Mouse (Mus musculus) cerebellum, postnatal 14 days (tissue): ENCODE data around the gene 4930469K13Rik.
A peak's percentile ranks its signal among the peaks of the same experiment; 100 is the strongest.

Source experiments
- DNase-seq, 2 experiments: peaks; one replicate each; pipeline ENCODE4 v3.0.0; 2021; ENCODE audit warnings: mixed read lengths in 2 of 2

The 4930469K13Rik gene

DNA sequence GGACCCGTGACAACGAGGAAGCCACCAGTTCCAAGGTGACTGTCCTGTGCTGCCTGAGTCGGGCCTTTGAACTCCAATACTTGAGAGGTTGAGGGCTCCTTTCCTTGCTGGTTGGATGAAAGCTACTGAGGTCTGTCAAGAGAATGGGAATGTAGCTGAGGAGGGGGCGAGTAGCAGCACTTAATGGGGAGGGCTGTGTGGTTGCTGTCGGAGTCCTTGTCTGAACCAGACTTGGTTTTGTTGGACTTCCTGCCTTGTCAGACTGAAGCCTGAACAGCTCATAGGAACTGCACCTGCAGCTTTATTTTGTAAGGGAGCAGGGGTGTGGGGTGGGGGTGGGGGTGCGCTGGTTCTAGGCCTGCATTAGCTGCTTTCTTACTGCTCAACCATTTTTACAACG lies 19.8 kb downstream of the 4930469K13Rik start:
- DNase-seq, result no peak

DNA sequence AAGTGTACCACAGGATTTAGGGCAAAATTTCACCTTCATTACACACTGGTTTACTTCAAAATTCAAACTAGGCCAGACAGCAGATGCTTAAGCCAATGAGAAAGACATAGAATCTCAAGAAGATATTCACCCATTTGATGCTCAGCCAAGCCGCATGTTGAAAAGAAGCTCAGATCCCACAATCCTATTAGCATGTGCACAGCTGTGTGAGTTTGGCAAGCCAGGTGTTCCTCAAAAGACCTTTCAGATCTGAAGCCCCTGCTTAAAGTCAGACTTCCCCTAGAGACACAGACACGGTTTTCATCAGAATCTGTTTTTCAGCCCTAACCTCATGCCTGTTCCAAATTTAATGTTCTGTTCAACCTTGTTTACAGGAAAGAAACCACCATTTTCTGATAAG lies 20.5 kb downstream of the 4930469K13Rik start:
- no peak for DNase-seq

DNA sequence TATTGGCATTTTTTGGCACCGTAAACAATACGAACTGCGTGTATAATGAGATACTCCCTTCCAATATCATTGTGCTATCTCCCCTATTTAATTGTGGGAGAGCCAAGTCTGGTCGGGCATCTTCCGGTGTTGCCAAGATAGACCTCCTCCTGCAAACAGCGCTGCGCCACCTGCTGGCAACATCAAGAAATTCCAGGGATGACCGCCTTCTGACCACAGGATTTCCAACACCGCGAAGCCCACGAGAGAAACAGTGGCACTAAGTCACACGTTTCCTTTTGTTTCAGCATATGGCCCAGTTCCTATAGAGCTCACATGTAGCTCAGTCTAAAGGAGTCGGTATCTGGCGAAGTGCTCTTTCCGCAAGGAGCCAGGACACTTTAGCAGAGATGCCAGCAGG lies 24.6 kb downstream of the 4930469K13Rik start:
- DNase-seq, result peak; percentile 80 to 84

DNA sequence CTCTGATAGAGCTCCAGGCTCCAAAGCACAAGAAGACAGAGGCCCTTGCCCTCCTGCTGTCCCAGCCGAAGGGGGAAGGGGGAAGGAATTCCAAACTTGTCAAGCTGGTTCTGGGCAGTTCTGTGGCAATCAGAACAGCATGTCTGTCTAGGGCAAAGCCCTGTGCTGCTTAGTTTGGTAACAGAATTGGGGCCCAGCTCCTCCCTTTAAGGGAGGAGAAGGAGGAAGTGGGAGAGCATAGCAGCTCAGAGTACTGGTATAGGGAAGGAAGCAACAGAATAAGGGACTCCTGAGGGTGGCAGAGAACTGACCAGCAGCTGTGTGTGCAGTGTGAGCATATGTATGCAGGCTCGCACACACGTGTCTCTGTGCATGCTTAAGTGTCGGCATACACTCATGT lies 26.0 kb downstream of the 4930469K13Rik start:
- no peak for DNase-seq

DNA sequence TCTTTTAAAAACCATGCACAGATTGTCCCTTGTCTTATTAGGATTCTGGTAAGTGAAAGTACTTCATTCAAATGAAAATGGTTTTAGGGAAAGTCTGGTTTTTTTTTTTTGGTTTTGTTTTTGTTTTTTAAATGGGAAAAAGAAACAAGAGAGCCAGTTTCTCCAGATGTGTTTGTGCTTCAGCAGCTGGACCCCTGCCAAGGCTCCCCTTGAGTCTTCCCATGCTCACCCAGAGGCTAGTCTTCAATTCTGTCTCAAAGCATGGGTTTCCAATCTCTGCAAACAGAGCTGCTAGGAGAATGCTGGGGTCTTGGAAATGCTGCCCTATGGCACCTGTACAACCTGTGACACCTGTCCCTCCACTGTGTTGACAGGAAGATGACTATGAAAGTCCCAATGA lies 27.8 kb downstream of the 4930469K13Rik start:
- no peak for DNase-seq

DNA sequence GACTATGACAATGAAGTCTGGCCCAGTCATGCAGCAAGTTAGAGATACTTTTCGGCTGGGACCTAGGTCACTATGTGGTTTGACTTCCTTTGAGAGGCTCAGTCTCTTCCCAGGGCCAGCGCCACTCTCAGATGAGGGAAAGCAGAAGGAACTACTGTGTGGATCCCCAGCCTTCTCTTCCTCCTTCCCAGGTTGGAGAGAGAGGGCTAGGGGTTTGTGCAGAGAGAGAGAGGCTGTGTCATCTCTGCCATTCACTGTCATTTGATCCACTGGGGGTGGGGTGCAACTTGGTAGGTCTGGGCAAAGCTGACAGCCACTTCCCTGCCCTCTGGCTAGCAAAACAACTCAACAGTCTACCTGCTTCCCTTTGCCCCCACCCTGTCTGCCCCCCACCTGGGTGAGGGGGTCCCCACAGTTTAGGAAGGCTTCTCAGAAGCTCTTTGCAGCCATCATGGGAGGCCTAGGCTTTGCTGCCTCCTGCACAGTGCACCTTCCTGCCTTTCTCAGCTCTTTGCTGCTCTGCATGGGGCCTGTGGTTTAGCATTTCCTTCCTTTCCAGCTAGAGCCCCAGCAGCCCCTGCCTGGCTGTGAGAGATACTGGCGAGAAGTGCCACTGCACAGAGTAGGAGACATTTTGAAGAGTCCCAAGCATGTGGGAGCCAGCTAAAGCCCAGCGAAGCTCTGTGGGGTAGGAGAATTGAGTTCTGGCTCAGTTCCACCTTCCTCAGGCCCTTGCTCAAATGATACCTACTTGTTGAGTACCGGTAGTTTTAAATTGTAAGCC lies 34.5 kb downstream of the 4930469K13Rik start:
- DNase-seq, result no peak

DNA sequence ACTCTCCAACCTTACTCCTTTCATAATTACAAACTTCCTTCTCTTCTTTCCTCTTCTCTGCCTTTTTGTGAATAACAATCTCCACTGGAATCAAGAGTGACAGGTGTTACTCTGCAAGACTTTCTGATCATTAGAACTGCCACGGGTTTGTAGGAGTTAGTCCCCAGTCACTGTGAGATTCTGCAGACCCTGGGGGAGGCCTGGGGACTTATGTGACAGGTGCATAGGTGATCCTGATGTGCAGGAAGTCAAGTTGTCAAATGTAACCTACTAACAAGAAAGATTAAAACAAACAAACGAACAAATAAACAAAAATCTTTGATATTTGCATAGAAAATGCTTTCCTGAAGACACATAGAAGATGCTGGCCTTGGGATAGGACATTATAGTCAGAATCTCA lies 35.1 kb downstream of the 4930469K13Rik start:
- DNase-seq, result no peak

DNA sequence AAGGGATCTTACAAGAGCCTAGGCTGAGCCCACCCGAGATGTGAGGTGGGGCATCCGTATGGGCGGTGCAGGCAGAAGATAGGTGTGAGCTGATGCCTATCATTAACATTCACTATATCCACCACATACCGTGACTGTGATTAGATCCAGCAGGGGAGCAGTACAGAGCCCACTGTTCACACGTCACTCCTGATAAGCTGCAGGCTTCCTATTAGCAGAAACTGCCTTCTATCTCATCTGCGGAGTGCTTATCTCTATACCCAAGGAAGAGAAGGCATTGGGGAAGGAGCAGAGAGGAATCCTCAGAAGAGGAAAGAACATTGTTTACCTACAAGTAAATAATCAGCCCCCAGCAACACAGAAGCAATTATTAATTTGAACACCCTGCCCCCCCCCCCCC lies 36.6 kb downstream of the 4930469K13Rik start:
- no peak for DNase-seq

DNA sequence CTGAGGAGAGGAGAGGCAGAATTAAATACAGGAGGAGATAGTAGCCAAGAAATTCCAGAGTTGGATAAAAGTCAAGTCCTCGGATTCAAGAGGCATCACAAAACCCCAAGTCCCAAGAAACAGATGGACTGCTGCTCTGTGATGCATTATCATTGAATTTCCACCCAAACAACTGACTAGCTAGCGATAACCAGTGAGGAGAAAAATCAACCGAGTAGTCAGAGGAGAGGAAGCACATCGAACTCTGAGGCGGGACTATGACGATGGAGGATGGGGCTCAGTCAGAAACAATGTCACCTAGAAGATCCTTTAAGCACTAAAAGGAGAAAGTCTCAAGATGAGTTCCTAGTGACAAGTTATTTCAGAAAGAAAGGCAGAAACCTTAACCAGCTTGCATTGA lies 39.4 kb downstream of the 4930469K13Rik start:
- no peak for DNase-seq

DNA sequence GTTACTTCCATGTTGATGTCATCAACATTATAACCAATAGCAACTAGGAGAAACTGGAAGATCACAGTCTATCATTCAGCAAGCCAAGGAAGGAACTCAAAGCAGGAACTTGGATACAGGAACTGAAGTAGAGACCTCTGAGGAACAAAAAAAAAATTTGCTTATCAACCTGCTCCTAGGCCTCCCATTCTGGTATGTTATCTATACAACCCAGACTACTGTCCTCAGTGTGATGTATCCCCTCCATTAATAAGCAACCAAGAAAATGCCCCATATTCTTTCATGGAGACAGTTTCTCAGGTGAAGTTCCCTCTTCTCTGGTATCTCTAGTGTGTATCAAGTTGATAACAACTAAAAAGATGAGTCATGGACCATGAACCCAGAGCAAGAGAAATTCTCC lies 40.0 kb downstream of the 4930469K13Rik start:
- no peak for DNase-seq

DNA sequence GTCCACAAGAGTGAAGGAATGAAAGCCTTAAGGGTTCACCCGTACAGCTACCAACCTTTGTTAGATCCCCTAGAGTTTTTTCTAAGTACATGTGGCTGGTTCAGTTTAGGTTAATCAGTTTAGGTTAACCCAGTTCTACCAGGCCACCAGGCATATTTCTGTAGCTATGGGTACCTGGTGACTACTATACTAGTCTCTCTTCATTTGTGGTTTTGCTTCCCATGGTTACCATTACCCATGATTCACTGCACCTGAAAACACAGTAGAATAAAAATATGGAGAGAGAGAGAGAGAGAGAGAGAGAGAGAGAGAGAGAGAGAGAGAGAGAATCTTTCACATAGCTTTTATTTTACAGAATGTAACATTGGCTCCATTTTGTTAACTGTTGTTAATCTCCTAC lies 41.6 kb downstream of the 4930469K13Rik start:
- no peak for DNase-seq

DNA sequence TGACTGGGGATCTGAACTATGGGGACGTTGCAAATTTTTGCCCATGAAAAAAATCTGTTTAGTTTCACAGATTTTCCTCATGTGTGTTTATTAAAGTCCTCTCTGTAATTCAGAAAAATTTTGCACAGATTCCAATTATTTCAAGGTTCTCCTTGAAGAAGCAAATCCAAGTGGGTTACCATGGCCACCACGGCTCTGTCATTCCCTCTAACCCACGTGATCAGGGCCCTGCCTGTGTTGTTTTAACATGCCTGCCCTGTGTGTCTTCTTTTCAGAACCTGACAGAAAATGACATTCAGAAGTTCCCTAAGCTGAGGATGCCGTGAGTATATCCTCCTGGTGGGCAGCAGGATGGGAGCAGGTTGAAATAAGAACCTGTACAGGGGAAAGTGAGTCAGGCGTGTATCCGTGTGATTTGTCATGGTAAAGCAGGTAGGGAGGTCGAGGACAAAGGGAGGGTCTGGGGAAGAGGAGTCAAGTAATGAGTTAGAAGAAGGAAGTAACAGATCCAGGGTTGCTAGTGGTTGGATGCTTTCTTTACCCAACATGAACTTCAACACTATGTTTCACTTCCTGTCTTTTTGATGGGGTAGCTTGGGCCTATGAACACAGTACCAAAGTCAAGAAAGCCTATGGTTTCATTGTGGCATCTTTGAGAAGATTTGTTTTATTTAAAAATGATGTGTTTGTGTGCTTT lies 44.2 kb downstream of the 4930469K13Rik start:
- DNase-seq, result no peak

DNA sequence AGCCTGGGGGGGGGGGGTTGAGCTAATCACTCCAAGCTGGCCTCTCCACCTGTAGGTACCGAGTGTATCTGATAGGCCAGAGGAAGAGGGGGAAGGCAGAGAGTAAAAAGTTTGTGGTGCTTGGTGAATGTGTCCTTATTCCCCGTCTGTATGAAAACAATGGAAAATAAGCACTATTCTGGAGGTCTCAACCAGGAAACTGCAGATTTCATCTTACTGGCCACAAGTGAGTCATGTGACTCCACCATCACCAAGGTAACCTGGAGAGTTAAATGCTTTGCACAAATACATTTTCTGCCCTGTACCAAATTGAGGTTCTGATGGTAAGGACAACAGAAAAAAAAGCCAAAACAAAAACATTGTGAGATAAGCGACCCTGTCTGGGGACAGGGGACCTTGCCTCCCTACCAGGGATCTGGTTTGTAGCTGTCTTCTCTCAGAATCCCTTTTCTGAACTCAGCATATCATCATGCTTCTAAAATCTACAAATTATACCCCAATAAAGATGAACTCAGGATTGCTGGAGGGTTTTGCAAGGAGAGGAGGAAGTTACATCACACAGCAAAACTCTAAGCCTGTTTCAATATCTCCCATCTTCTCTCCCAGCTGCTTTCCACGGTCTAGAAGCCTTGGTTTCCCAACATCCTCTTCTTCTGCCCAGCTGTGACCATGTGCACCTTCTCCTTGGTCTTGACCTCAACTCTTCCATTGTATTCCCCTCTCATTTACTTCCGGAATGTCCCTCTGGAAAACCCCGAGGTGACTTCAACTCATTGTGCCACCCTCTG lies 45.1 kb downstream of the 4930469K13Rik start:
- no peak for DNase-seq

DNA sequence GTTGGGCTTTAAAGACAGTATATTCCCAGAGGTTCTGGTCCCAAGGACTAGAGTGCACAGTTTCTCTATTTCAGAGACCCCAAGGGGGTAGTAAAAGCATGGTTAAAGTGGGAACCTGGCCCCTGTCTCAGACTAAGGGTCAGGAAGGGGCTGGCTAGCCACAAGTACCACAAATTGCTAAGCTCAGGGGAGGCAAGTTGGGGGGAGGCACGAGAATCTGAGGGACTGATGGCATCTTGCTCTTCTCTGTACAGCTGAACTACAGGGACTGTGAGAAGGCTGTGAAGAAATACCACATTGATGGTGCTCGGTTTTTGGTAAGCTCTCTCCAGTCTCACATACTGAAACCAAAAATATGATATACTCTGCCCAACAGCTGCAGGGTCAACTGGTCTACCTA lies 47.7 kb downstream of the 4930469K13Rik start:
- DNase-seq, result no peak

DNA sequence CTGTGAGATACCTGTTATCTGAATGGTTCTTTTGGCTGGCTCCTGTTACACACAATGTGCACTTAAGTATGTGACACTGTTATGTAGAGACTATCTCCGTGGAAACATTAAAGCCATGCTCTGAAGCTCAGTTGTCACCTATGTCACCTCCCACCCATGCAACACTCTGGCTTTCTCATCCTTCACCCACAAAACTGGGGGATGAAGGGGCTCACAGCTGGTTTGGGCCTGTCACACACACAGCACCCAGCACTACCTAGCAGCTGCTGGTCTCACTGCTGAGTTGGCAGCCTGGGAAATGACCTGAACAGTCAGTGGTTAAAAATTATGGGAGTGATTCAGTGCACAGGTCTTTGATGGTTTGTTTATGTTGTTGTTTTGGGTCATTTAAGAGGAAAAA lies 48.3 kb downstream of the 4930469K13Rik start:
- no peak for DNase-seq

DNA sequence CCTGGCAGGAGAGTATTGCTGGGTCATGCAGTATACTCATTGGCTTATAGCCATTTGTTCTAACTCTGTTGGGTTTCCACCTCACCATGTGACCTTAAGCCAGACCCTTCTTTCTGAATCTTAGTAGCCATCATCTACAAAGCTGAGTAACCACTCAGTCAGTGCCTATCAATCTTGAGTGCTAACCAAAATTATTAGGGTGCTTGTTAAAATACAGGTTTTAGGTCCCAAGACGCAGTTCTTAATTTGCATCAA lies 49.3 kb downstream of the 4930469K13Rik start:
- DNase-seq, result no peak

DNA sequence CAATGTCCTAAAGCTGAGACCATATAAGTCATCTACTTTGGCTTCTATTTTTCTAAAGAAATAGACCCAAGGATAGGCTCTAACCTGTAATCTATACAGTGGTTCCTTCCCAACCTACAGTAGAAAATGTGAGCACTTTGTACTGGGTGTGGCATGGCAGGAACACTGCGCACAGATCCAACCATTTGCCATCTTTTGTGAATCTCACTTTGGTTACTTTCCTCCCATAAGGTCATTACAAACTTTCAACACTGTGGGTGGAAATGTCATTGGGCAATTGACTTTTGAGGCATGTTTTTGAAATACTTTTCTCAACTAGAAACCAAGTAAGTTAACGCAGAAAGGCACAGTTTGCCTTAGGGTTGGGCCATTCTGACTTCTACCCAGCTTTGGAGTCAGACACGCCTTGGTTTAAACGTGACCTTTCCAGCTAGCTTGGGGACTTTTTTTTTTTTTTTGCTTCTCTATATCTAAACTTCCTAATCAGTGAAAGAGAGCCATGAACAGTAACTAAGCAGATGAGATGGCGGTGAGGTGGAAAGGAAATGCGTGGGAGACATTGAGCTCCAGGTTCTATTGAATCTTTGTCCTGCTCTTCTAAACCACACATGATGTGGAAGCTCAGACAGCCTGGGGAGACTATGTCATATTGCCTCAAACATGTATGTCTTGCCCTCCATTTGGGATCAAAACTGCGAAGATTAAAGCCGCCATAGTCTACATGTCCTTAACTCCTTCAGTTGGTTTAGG lies 49.8 kb downstream of the 4930469K13Rik start:
- no peak for DNase-seq

DNA sequence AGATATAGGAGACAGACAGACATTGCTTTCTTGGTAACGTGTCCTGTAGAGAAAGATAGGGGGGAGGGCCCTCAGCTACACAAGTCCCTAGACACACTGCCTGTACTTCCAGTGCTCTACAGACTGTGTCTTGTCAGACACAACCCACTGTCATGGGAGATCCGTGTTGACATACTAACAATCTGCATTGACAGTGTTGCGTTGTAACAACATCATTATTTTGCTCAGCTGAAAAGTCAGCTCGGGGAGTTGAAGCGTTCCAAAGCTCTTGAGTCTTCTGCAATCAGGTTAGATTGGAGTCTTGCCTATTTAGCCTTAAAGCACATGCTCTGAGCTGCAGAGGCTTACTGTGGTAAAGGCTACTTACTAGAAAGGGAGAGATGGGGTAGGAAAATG lies 50.8 kb downstream of the 4930469K13Rik start:
- no peak for DNase-seq

DNA sequence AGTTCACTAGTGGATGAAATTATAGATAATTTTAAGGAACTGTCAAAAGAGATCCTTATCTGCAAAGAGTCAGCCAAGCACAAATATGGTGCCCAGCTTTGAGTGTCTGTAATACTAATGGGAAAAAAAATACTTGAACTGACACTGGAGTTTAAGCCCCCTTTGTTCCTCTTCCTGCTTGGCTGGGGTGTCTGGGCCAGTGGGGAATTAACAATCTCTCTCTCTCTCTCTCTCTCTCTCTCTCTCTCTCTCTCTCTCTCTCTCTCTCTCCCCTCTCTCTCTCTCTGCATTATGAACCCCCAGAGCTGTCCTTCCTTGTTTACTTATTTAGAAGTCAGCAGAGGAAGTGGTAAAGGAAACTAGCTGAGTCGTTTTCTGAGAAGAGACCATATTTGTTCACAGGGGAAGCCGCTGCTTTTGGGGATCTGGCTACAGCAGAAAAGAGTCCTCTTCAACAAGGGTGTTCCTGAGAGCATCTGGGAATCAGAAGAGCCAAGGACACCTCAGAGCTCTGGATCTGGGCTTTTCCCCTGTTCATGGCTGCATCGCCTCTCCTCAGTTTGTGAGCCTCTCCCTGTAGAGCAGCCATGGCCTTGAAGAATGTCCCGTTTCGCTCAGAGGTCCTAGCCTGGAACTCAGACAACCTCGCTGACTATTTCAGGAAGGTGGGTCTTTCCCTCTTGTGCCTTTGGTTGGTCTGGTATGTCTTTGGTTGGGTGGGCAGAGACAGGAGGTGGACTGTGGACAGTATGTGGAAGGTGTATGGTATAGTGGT lies 51.4 kb downstream of the 4930469K13Rik start, which contains the start of gene Lcp2:
Gene Lcp2 (plus strand): TSS at position 154 of the 775 bp plus-strand sequence.
- no peak for DNase-seq

DNA sequence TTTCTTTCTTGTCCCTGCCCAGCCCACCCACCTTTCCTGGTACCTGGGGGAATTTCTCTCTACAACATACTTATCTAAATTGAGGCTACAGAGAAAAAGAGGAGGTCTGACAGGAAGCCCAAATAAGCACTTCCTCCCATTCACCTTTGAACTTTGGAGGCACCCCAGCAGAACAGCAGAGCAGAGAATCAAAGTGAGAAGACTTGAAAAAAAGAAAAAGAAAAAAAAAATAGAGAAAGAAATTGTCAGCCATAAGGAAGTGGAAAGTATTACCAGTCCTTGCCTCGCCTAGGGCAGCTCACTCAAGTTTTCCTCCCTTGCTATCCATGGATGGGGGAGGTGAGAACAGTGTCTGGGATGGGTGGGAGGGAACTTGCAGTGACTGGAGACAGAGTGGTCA lies 55.5 kb downstream of the 4930469K13Rik start:
- no peak for DNase-seq

DNA sequence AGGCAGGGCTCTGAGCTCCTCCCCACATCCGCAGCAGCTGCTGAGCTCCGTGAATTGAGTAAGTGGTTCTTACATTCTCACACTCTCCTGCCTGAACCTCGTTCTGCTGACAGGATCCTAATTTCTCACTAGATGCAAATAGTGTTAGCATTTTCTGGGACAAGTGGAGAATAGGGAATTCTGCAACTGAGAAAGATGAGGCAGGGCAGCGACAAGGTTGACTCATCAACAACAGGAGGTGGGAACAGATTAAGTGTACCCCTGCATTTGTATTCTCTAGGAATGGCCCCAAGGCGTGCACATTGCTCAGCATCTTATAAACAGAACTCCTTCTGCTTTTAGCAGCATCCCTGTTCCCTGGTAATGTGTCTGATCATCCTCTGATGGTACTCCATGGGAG lies 58.3 kb downstream of the 4930469K13Rik start:
- no peak for DNase-seq

DNA sequence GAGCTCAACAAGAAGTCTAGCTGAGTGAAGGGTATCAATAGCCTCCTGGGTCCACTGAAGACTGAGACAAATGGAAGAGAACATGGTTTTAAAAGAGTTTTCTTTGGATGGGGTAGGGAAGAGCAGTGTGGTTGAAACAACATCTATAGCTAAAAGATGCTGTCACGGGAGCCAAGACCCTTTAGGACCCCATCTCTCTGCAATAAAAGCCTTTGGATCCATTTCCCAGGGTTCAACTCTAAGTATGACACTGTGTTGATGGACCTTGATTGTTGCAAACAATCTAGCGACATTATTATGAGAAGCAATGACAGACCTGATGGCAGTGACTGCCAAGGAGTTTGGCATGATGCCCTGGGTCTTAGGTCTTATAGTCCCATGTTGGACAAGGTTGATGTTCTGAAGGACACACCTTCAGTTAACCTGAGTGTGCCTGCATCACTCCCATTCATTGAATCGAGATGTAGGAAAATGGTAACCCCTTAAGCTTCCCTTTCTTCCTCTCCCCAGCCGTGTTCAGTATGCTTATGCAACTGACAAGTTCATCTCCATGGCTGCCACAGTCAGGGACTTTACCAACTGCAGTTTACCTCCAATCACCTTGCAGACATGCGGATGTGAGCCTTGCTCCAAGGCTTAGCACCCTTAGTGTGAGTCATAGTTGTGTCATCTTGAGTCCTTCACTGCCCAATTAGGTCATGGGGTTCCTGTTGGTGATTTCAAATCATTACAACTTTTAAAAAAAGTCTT lies 62.3 kb downstream of the 4930469K13Rik start:
- peak; percentile 3 to 7 for DNase-seq
